Mouse (Mus musculus): ENCODE results near the gene Gm10024.
"Not testable (repeated sequence)": the region's sequence is repeated elsewhere in the genome, so short reads cannot be mapped to it uniquely, and the experiment has no call there.

The Gm10024 gene

DNA sequence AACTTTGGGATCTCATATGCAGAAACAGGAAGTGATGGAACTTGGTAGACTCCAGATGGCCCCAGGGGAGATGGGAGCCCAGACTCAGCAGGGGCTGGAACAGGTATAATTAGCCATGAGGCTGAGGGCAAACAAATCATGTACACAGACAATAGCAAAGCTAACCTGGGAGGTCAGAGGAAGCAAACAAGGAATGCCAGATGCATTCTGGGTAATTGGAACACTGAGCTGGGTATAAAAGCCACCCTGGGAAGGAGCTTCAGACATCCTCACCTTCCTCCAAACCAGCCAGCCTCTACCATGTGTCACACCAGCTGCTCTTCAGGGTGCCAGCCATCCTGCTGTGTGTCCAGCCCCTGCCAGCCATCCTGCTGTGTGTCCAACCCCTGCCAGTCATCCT is at the start of gene Gm10024:
TSS of gene Gm10024 (plus strand) at position 301 of the 400 bp plus-strand sequence.
- DNase-seq (ENCODE audit: low read depth, low spot score), result not testable (repeated sequence)

DNA sequence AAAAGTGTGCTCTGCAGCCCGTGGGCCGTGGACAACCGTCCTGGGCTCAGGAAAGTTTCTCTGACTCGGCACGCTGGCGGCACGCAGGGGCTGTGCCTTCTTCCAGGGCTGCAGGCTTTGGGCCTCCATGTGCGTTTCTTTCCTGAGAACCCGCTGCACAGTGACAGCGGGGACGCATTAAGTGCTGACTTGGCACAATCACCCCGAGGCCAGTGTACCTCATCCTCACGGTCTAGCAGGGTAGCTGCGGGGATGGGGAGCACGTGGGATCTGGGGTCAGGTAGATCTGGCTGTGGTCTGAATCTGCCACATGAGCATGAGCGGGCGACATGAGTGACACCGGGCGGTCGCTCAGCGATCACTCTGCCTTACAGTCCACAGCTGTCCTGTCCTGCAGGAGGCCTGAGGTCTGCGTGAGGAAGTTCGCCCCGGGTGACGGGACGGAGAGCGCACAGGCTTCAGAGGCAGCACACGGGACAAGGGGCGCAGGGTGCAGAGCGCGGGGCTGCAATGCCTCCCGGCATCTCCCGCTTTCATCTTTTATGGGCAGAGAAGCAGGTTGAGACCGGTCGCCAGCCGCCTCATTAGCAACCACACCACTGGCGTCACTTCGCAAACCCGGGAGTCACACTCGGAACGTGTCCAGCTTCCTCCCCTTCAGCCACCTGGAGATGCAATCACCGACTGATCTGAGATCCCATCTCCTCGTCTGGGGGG is 47.1 kb upstream of the Gm10024 start:
- DNase-seq (ENCODE audit: low read depth, low spot score), result peak; percentile 21

DNA sequence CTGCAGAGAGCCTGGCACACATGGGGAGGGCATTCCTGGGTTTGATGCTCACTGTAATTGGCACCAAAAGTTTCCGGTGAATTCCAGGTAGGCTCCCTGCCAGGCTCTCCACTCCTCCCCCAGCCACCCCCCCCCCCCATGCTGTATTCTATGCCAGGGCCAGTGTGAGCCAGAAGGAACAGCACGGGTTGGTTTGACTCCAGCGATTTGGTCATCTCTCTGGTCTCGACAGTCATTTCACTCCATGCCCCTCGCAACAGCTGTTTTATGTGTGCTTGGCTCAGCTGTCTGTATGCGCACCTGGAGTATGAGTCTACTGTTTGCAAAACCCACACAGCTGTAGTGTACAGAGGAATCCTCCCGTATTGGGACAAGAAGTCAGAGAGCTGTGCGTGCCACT is 44.9 kb upstream of the Gm10024 start:
- DNase-seq (ENCODE audit: low read depth, low spot score), result no peak

DNA sequence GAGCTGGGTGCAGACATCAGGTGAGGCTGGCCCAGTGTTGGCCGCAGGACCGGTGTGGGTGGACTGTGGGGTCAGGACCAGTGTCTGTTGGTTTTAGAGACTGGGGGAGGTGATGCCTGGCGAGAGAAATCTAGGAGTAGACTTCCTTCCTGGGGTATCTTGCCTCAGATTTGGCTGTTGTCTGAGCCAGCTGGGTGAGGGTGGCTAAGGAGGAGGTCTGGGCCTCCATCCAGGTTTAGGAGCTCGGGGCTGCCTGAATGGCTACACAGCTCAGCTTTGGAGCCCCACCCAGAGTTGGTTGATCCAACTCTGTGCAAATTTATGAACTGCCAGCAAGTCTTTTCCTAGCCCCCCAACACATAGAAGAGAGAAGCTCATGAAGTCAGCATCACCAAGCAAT is 43.9 kb upstream of the Gm10024 start:
- no peak for DNase-seq (ENCODE audit: low read depth, low spot score)

DNA sequence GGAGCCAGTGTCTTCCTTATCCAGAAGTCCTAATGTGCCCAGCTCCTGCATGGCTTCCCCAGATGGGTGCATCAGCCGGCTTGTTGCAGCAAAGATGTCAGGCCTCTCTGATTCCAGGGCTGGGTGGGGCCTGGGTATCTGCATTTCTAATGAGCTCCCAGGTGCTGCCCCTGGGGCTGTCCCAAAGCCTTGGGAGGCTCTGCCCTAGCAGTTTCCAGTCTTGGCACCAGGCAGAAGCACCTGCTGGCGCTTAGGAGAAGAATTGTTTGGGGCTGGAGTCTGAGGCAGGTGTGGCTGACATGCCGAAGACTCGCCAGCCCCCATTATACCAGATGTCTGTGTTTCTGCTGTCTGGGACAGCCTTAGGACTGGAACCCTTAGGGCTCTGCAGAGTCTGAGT is 40.5 kb upstream of the Gm10024 start:
- no peak for DNase-seq (ENCODE audit: low read depth, low spot score)

DNA sequence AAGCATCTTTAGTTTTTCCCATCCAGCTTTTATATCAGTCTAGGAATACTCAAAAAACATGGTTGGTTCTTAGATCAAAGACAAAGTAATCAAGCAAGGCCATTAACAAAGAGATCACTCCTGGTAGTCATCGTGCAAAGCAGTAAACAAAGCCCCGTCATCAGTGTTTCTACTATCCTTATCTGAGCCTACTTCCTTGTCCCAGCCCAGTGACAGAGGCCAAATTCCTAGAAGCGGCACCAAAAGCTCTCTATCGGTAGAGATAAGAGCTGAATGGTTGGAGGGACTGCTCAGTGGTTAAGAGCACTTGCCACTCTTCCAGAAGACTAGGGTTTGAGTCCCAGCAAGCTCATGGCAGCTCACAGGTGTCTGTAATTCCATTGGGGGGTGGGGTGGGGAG is 39.7 kb upstream of the Gm10024 start:
- DNase-seq (ENCODE audit: low read depth, low spot score), result no peak

DNA sequence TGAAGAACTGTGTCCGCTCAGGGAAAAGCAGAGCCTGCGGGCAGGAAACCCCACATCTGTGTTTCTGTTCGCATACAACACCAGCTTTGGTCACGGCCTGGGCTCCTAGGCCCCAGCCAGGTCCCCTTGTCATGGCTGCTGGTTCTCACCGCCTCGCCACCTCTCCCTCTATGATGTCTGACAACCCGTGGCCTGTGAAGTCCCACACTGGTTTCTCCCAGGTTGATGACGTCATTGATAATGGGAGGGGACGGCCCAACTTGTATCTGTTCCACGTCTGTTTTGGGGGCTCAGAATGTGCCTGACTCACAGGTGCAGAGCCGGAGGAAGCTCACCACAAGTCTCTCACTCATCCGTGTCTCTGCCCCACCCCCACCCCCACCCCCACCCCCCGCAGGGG is 37.5 kb upstream of the Gm10024 start:
- no peak for DNase-seq (ENCODE audit: low read depth, low spot score)

DNA sequence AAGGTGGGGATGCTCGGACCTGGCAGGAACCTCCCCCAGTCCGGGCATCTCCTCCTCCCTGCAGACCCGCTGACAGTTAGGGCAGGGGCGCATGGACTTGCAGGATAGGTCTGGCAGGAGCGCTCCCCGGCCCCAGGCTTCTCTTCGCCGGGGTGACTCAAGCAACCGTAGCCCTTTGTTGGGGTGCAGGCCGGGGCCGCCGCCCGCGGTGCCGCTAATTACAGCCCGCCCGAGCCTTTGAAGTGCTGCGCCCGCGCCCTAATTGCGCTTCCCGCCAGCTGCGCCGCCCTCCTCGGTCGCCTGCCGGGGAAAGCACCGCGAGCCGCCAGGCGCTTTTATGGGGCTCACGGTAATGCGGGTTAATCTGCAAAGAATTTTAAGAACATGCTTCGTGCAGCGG is 33.7 kb upstream of the Gm10024 start:
- DNase-seq (ENCODE audit: low read depth, low spot score), result no peak

DNA sequence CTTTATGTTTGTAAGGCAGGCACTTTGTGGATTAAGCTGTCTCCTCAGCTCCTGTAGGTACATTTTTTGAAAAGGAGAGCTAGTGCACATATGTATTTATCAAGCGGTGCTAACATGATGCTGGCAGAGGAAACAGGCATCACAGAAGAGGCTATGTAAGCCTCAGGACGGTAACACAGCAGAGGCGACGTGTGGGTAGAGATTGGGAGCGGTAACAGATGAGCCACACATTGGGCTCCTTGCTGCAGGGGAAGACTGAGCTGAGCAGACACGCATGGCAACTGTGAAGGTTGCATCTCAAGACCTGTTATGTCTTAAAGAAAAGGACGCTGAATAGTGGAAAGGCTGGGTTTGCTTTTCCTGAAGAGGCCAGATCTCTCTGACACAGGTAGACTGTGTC is 28.3 kb upstream of the Gm10024 start:
- DNase-seq (ENCODE audit: low read depth, low spot score), result no peak

DNA sequence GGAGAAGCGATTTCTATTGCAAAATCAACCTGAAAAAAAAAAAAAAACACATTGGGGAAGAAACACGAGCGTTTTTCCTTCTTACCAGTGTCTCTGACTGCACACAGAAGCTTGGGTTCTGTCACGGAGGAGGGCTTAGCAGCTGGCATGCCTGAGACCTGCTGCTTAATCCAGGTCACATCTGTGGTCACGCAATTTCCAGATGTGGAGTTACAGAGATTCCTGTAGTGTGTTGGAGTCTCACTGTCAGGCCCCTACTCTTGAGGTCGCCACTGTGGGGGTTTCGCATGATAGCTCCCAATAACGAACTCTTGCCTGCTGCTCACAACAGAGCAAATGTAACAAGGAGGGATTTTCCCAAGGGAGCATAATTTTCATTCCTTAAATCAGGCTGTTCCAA is 27.1 kb upstream of the Gm10024 start:
- no peak for DNase-seq (ENCODE audit: low read depth, low spot score)

DNA sequence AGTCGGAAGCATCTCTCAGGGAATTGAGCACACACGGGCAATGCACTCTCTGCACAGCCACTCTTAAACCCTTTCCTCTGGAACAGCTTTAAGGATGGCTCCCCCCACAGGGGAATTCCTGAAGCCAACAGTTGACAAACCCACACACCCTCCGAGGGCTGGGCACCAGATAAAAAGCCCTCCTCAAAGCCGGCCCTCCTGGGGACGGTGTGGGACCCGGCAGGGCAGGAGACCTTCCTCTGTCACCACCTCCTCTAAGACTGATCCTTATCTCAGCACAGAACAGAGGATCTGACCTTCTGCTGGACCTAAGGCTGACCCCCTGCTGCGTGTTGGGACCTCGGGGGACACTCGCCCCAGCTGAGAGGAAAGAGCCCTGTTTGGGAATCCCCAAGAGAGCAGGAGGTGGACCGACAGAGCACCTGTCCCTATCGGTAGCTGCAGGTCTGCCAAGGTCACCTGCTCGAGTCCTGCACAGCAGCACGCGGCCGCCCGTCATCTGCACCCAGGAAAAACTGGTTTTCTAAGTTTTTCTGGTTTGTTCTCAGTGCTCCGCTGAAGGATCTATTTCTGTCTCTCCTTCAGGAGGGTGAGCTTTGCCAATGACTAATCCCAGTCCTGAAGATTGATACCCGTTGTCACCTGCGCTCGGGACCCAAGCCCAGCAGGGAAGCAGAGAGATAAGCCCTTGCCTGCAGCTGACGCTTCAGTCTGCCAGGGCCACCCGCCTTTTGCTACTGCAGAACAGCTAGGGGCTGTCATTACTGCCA is 25.2 kb upstream of the Gm10024 start, which contains the start of gene Tspear:
TSS of gene Tspear (plus strand) at position 675 of the 770 bp plus-strand sequence.
- no peak for DNase-seq (ENCODE audit: low read depth, low spot score)

DNA sequence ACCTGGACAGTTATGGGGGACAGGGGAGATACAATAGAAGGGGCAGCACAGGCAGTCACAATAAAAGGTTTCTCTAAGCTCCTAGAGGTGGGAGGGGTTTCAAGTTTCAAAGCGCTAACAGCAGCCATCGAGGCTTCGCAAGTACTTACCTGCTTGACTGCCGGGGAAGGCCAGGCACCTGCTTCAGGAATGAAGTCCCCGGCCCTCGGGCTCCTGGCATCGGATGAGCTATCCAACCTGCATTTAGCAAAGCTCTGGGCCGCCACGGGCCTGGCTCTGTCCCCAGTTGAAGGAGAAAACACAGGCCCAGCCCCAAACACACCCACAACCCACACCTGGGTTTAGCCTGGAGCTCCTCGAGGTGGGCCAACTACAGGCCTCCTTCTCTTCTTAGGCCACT is 24.2 kb upstream of the Gm10024 start:
- DNase-seq (ENCODE audit: low read depth, low spot score), result no peak

DNA sequence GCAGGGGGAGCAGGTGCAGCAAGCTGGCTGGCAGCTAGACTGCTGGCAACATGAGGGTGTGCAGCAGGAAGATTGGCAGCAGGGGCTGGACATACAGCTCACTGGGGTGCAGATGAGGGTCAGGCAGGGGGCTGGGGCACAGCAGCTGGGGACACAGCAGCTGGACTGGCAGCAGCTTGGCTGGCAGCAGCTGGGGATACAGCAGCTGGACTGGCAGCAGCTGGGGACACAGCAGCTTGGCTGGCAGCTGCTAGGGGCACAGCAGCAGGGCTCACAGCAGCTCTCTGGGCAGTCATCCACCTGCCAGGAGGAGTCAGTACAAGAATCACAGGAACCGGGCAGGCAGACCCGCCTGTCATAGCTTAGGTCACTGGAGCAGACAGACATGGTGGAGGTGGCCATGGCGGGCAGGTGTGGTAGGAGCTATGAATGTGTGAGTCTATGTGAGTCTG is 20.9 kb upstream of the Gm10024 start, which contains the start of gene Gm19402:
TSS of gene Gm19402 (minus strand) at position 402 of the 452 bp plus-strand sequence.
- not testable (repeated sequence) for DNase-seq (ENCODE audit: low read depth, low spot score)

DNA sequence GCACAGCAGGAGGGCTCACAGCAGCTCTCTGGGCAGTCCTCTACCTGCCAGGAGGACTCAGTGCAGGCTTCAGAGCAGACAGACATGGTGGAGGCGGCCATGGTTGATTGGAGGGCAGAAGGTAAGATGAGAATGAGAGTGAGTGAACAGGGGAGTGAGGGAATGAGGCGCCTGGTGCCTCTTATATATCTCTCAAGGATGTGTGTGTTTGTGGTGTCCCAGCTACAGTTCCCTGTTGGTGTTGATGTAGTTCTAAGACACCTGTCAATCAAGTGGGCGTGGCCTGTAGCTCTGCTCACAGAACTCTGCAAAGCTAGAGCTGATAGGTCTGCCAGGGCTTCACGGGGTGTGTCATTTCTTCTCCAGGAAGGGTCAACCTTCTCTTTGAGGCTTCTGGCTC is 14.1 kb upstream of the Gm10024 start, which contains the start of gene Gm9508:
TSS of gene Gm9508 (minus strand) at position 101 of the 400 bp plus-strand sequence.
- DNase-seq (ENCODE audit: low read depth, low spot score), result peak; percentile 41

DNA sequence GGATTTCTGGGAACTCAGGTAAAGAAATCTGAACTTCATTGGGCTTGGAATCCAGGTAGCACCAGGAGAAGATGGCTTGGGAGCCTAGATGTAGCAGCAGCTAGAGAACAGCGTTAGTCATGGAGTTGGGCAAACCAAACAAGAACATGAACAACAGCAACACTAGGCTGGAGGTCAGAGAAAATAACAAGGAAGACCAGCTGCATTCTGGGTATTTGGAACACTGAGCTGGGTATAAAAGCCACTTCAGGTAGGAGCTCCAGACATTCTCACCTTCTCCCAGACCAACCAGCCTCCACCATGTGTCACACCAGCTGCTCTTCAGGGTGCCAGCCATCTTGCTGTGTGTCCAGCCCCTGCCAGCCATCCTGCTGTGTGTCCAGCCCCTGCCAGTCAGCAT is 4.9 kb upstream of the Gm10024 start, which contains the start of gene Gm10272:
TSS of gene Gm10272 (plus strand) at position 301 of the 400 bp plus-strand sequence.
- no peak for DNase-seq (ENCODE audit: low read depth, low spot score)

DNA sequence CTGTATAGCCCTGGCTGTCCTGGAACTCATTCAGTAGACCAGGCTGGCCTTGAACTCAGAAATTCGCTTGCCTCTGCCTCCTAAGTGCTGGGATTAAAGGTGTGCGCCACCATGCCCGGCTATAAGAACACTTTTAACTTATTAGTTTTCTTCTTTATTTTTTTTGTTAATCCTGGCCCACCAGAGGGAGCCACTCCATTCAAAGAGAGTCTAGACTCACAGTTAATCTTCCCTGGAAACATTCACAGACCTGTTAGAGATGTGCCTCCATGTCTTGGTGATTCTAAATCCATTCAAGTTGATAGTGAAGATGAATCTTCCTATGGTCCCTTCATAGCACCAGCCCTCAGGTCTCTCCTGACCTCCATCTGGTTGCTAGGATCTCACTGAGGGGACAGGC is 1.4 kb upstream of the Gm10024 start:
- DNase-seq (ENCODE audit: low read depth, low spot score), result no peak

DNA sequence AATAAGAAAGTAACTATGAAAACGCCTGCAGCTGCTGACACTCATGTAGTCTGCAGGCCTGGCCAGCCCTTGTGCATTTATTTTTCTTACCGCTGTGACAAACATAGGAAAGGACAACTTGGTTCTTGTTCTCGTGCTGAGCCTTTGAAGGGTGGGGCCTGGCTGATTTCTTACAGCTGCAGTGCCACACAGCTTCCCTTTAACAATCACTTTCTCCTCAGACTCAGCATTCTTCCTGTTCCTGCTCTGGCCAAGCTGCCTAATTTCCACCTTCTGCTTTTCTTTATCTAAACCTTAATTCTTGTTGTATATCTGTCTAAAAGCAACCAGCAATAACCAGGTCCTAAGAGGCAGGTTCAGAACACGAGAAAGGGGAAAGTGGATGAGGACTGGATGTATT is 2.5 kb downstream of the Gm10024 start:
- no peak for DNase-seq (ENCODE audit: low read depth, low spot score)

DNA sequence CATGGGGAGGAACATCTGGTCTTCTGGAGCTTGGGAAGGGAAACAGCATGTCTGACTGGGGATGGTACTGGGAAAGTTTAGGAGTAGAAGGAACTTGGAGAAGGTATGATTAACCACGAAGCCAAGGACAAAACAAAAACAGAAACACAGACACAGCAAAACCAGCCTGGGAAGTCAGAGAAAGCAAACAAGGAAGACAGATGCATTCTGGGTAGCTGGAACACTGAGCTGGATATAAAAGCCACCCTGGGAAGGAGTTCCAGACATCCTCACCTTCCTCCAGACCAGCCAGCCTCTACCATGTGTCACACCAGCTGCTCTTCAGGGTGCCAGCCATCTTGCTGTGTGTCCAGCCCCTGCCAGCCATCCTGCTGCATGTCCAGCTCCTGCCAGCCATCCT is 4.2 kb downstream of the Gm10024 start, which contains the start of gene Gm10142:
TSS of gene Gm10142 (plus strand) at position 301 of the 400 bp plus-strand sequence.
- DNase-seq (ENCODE audit: low read depth, low spot score), result no peak

DNA sequence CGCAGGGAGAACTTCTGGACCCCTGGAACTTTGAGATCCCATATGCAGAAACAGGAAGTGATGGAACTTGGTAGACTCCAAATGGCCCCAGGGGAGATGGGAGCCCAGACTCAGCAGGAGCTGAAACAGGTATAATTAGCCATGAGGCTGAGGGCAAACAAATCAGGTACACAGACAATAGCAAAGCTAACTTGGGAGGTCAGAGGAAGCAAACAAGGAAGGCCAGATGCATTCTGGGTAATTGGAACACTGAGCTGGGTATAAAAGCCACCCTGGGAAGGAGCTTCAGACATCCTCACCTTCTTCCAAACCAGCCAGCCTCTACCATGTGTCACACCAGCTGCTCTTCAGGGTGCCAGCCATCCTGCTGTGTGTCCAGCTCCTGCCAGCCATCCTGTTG is 9.0 kb downstream of the Gm10024 start, which contains the start of gene Krtap12-1:
TSS of gene Krtap12-1 (plus strand) at position 301 of the 400 bp plus-strand sequence.
- not testable (repeated sequence) for DNase-seq (ENCODE audit: low read depth, low spot score)

DNA sequence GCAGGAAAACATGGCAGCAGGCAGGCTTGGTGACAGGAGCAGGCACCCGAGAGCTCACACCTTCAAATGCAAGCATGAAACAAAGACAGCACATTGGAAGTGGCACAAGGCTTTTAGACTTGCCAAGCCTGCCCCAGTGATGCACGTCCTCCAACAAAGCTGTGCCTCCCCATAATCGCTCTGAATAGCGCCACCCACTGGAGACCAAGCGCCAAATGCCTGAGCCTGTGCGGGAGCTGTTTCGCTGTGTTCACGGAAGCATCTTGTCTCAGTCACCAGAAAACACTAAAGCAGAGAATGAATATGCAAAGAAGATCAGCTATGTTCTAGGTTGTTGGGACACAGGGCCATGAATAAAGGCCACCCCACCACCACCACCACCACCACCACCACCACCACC is 13.6 kb downstream of the Gm10024 start:
- DNase-seq (ENCODE audit: low read depth, low spot score), result peak; percentile 63

DNA sequence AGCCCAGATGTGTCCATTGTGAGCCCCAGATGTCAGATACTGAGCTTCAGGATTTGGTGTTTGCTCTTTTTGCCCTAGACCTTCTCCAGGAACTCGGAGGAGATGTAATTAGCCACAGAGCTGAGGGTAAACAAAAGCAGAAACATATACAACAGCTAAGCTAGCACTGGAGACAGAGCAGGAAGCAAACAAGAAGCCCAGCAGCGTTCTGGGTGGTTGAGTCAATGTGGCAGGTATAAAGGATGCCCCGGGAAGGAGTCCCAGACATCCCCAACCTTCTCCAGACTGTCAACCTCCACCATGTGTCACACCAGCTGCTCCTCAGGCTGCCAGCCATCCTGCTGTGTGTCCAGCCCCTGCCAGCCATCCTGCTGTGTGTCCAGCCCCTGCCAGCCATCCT is 14.9 kb downstream of the Gm10024 start, which contains the start of gene Gm10100:
TSS of gene Gm10100 (plus strand) at position 301 of the 400 bp plus-strand sequence.
- DNase-seq (ENCODE audit: low read depth, low spot score), result no peak

DNA sequence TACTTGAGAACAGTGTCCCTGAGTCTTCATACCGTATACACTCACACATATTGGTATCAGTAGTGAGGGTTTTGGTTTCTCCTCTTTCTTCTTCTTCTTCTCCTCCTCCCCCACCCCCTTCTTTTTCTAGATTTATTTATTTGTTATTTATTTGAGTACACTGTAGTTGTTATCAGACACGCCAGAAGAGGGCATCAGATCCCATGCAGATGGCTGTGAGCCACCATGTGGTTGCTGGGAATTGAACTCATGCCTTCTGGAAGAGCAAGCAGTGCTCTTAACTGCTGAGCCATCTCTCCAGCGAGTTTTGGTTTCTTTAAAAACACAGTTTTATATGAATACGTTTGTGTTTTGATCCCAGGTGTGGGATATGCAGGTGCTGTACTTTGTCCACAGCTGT is 17.0 kb downstream of the Gm10024 start:
- DNase-seq (ENCODE audit: low read depth, low spot score), result peak; percentile 40

Measured in R1 (cell line).